Mouse (Mus musculus) hindbrain, embryonic 11.5 days (tissue): ENCODE measurements around the gene Zfp830. TPM values are rescaled to one million over a fixed set of nuclear protein-coding genes. Genes with fewer than 3 reads are reported as not detected.

Experiments
- ATAC-seq: fragments of 200-750 bp; cut with Nextera tagmentation; 2 replicates; pipeline ENCODE4 v1.8.0; 2017; ENCODE audit warnings: mild to moderate bottlenecking, moderate TSS enrichment, moderate library complexity; ENCODE audit not compliant: low FRiP score
- DNase-seq: peaks from one replicate; pipeline ENCODE4 v3.0.0-alpha.2; 2015; ENCODE audit warnings: low spot score
- H3K27ac ChIP-seq: fragments of 300-500 bp; sonication (generic); 2 replicates; pipeline ENCODE4 v1.5.1; 2014; ENCODE audit warnings: mild to moderate bottlenecking, low read depth, low read length
- H3K27me3 ChIP-seq: fragments of 300-500 bp; sonication (generic); 2 replicates; pipeline ENCODE4 v1.6.1; 2014; ENCODE audit warnings: mild to moderate bottlenecking, low read length, moderate library complexity, mixed read lengths; ENCODE audit not compliant: control insufficient read depth, insufficient read depth
- H3K36me3 ChIP-seq: fragments of 300-500 bp; sonication (generic); 2 replicates; pipeline ENCODE4 v1.6.1; 2014; ENCODE audit warnings: mild to moderate bottlenecking, low read length, moderate library complexity, mixed read lengths; ENCODE audit not compliant: control insufficient read depth, insufficient read depth
- H3K4me1 ChIP-seq: fragments of 300-500 bp; sonication (generic); replicated peaks from 2 replicates; pipeline ENCODE4 v1.6.1; 2014; ENCODE audit warnings: low read length, mixed read lengths; ENCODE audit not compliant: control insufficient read depth, insufficient read depth
- H3K4me2 ChIP-seq: fragments of 300-500 bp; sonication (generic); replicated peaks from 2 replicates; pipeline ENCODE4 v1.6.1; 2014; ENCODE audit warnings: mild to moderate bottlenecking, low read depth, low read length
- H3K4me3 ChIP-seq: fragments of 300-500 bp; sonication (generic); 2 replicates; pipeline ENCODE4 v1.5.1; 2014; ENCODE audit warnings: low read depth, low read length
- H3K9ac ChIP-seq: fragments of 300-500 bp; sonication (generic); 2 replicates; pipeline ENCODE4 v1.6.1; 2014; ENCODE audit warnings: low read depth, low read length
- H3K9me3 ChIP-seq: fragments of 300-500 bp; sonication (generic); 2 replicates; pipeline ENCODE4 v1.6.1; 2016; ENCODE audit warnings: low read length; ENCODE audit not compliant: control insufficient read depth
- whole genome bisulfite sequencing: fragments of 180-500 bp; shearing (Covaris S2); extraction: QIAGEN DNeasy Blood & Tissue Kit; methylation state at CpG from one replicate; pipeline ENCODE4 v1.1.7; 2014; 5-methylcytosine and 5-hydroxymethylcytosine counted together
- polyA plus RNA-seq: library from polyadenylated mRNA; unstranded; fragments of >200 nt; fragmentation: Nextera tagmentation; extraction: Ambion mirVana; gene quantifications from 2 replicates; pipeline ENCODE4 v1.2.1, GENCODE M21; 2014

The Zfp830 gene
- polyA plus RNA-seq = 39.2 and 42.6 TPM in 2 replicates

GRCm38 (mm10) chr11:82763742-82764437, at the start of gene Zfp830, which contains the start of gene Cct6b:
TSS of gene Zfp830 (plus strand) at chr11:82764345.
TSS of gene Cct6b (minus strand) at chr11:82764321.
- H3K4me3 ChIP-seq = peak within 1 kb of the TSS; percentile 99
- H3K27ac ChIP-seq = peak within 1 kb of the TSS; percentile 80
- no peaks in the 10 kb centered on the region for H3K27me3 ChIP-seq
- ATAC-seq = peak; percentile 100
- H3K4me1 ChIP-seq = peaks cover 3% of the 10 kb centered on the region; the same call in 1 of the 2 replicates
- H3K4me2 ChIP-seq = peak within 1 kb of the TSS; percentile 88
- under 1% methylated on average over 44 of the region's 44 CpGs for WGBS
- no peaks in the 10 kb centered on the region for H3K36me3 ChIP-seq
- no peaks in the 10 kb centered on the region for H3K9me3 ChIP-seq
- DNase-seq = peak; percentile 95
- H3K9ac ChIP-seq = peak within 1 kb of the TSS; percentile 87

GRCm38 (mm10) chr11:82719294-82719693, 44.9 kb upstream of the Zfp830 start:
- Histone ChIP-seq H3K4me1 (no peaks in the 10 kb centered on the region), H3K4me3 (no peak overlapping the region), H3K27ac (no peak overlapping the region), H3K9me3 (no peaks in the 10 kb centered on the region), H3K27me3 (no peaks in the 10 kb centered on the region), H3K4me2 (no peak overlapping the region), H3K9ac (no peak overlapping the region), H3K36me3 (no peaks in the 10 kb centered on the region)
- 91% methylated on average over 12 of the region's 12 CpGs for WGBS
- no peak for ATAC-seq
- DNase-seq = no peak

GRCm38 (mm10) chr11:82726862-82727261, 37.3 kb upstream of the Zfp830 start:
- Histone ChIP-seq H3K27me3 (no peaks in the 10 kb centered on the region), H3K9ac (no peak overlapping the region), H3K36me3 (no peaks in the 10 kb centered on the region), H3K9me3 (no peaks in the 10 kb centered on the region), H3K4me2 (no peak overlapping the region), H3K27ac (no peak overlapping the region), H3K4me3 (no peak overlapping the region), H3K4me1 (no peaks in the 10 kb centered on the region)
- WGBS = 98% methylated on average over 2 of the region's 2 CpGs
- no peak for DNase-seq
- ATAC-seq = no peak

- no peak overlapping the region for H3K4me3 ChIP-seq
- no peak overlapping the region for H3K27ac ChIP-seq
- no peaks in the 10 kb centered on the region for H3K27me3 ChIP-seq
- DNase-seq = no peak
- no peak overlapping the region for H3K9ac ChIP-seq
- no peaks in the 10 kb centered on the region for H3K4me1 ChIP-seq
- no peaks in the 10 kb centered on the region for H3K9me3 ChIP-seq
- H3K36me3 ChIP-seq = no peaks in the 10 kb centered on the region
- H3K4me2 ChIP-seq = no peak overlapping the region
- ATAC-seq = no peak
Measured at GRCm38 (mm10) chr11:82734227-82734626, 29.9 kb upstream of the Zfp830 start.

- Histone ChIP-seq H3K4me2 (no peak overlapping the region), H3K4me3 (no peak overlapping the region), H3K36me3 (no peaks in the 10 kb centered on the region), H3K9me3 (no peaks in the 10 kb centered on the region), H3K27ac (no peak overlapping the region), H3K4me1 (no peaks in the 10 kb centered on the region), H3K27me3 (no peaks in the 10 kb centered on the region), H3K9ac (no peak overlapping the region)
- no peak for ATAC-seq
- DNase-seq = no peak
Measured at GRCm38 (mm10) chr11:82739006-82739405, 25.1 kb upstream of the Zfp830 start.

- ATAC-seq = no peak
- WGBS = 33% methylated on average over 6 of the region's 6 CpGs
- H3K27ac ChIP-seq = no peak overlapping the region
Measured at GRCm38 (mm10) chr11:82746138-82746537, 18.0 kb upstream of the Zfp830 start.

GRCm38 (mm10) chr11:82746857-82747366, 17.2 kb upstream of the Zfp830 start:
- no peak overlapping the region for H3K9ac ChIP-seq
- ATAC-seq (no peak), DNase-seq (no peak)
- no peak overlapping the region for H3K27ac ChIP-seq
- 84% methylated on average over 8 of the region's 8 CpGs for WGBS
- H3K36me3 ChIP-seq = no peaks in the 10 kb centered on the region
- H3K9me3 ChIP-seq = no peaks in the 10 kb centered on the region
- H3K4me2 ChIP-seq = no peak overlapping the region
- H3K27me3 ChIP-seq = no peaks in the 10 kb centered on the region
- H3K4me3 ChIP-seq = no peak overlapping the region
- no peaks in the 10 kb centered on the region for H3K4me1 ChIP-seq

More at GRCm38 (mm10) chr11:82746138-82746537, 18.0 kb upstream of the Zfp830 start:
- Histone ChIP-seq H3K36me3 (no peaks in the 10 kb centered on the region), H3K27me3 (no peaks in the 10 kb centered on the region), H3K9ac (no peak overlapping the region), H3K4me2 (no peak overlapping the region), H3K4me3 (no peak overlapping the region), H3K9me3 (no peaks in the 10 kb centered on the region), H3K4me1 (no peaks in the 10 kb centered on the region)
- DNase-seq = peak; percentile 44

GRCm38 (mm10) chr11:82752349-82753115, 11.6 kb upstream of the Zfp830 start:
- no peak overlapping the region for H3K27ac ChIP-seq

More at GRCm38 (mm10) chr11:82752349-82753115, 11.6 kb upstream of the Zfp830 start:
- no peak for DNase-seq
- ATAC-seq = no peak
- Histone ChIP-seq H3K4me1 (no peaks in the 10 kb centered on the region), H3K9ac (no peak overlapping the region), H3K4me2 (no peak overlapping the region), H3K9me3 (no peaks in the 10 kb centered on the region), H3K36me3 (no peaks in the 10 kb centered on the region), H3K27me3 (no peaks in the 10 kb centered on the region), H3K4me3 (no peak overlapping the region)
- 65% methylated on average over 5 of the region's 6 CpGs for WGBS
